Mouse (Mus musculus): Measurements from ENCODE around the gene Syt5. TPM values are rescaled to one million over a fixed set of nuclear protein-coding genes. Genes with fewer than 3 reads are reported as not detected.
"Not testable (repeated sequence)": the region's sequence is repeated elsewhere in the genome, so short reads cannot be mapped to it uniquely, and the experiment has no call there.

Gene Syt5
- polyA plus RNA-seq (2015; fragmentation: Nextera tagmentation; extraction: Ambion mirVana), result 9.1 and 10.7 TPM in 2 replicates

DNA sequence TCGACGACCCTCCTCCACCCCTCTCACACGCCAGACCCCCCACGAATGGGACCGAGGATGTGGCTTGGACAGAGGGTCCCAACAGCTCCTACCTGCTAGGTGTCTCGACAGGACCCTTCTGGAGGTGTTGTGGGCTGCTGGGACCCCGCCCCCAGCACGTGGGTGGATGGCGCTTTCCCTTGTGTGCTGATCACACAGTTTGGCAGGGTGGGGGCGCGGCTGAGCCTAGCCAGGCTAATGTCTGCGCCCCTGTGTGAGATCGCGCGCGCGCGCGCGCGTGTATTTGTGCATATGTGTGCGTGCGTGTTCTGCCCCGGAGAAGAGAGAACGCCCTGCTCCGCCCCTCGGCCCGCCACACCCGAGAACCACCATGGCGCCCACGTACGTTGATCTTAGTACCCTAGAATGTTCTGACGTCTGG, at the start of gene Syt5:
Gene Syt5 (minus strand): TSS at position 321 of the 421 bp plus-strand sequence.
- no peak; the same call in 1 of the 2 replicates for ATAC-seq (ENCODE audit: insufficient number of reproducible peaks, low FRiP score, low TSS enrichment, low read depth)
- Histone ChIP-seq H3K9ac (no peak within 1 kb of the TSS; the same call in 1 of the 2 replicates), H3K27me3 (peaks cover 11% of the 10 kb centered on the region; the same call in 1 of the 2 replicates), H3K4me1 (peaks cover 11% of the 10 kb centered on the region), H3K4me3 (replicated peaks) (peak within 1 kb of the TSS; percentile 39), H3K4me2 (replicated peaks) (peak within 1 kb of the TSS; percentile 75), H3K27ac (replicated peaks) (no peak within 1 kb of the TSS), H3K36me3 (no peaks in the 10 kb centered on the region), H3K9me3 (replicated peaks) (no peaks in the 10 kb centered on the region)
- WGBS, result 4% methylated on average over 31 of the region's 33 CpGs

DNA sequence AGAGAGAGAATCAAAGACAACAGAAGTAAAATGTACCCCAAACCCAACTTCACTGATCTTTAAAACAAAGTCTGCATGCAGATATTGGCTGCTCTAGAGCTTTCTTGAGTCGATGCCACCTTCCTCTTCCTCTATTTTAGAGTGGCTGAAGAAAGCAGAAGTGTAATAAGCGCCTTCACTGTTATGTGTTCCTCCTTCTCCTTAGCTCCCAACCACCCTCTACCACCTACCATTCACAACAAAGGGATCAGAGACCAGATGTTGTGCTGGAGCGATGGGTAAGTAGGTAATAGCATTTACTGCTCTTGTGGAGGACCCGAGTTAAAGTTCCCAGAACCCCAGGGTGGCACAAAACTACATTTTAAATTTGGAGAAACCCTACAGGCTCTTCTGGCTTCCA, 49.7 kb upstream of the Syt5 start:
- not testable (repeated sequence) for H3K9me3 ChIP-seq (replicated peaks); H3K4me2 ChIP-seq (replicated peaks); ATAC-seq (ENCODE audit: insufficient number of reproducible peaks, low FRiP score, low TSS enrichment, low read depth); H3K36me3 ChIP-seq; H3K4me3 ChIP-seq (replicated peaks); H3K27me3 ChIP-seq; H3K27ac ChIP-seq (replicated peaks); H3K9ac ChIP-seq; H3K4me1 ChIP-seq
- WGBS, result 73% methylated on average over 4 of the region's 4 CpGs

DNA sequence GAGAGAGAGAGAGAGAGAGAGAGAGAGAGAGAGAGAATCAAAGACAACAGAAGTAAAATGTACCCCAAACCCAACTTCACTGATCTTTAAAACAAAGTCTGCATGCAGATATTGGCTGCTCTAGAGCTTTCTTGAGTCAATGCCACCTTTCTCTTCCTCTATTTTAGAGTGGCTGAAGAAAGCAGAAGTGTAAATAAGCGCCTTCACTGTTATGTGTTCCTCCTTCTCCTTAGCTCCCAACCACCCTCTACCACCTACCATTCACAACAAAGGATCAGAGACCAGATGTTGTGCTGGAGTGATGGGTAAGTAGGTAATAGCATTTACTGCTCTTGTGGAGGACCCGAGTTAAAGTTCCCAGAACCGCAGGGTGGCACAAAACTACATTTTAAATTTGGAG, 34.1 kb upstream of the Syt5 start:
- H3K27ac ChIP-seq (replicated peaks); H3K36me3 ChIP-seq; H3K9me3 ChIP-seq (replicated peaks); H3K4me2 ChIP-seq (replicated peaks); ATAC-seq (ENCODE audit: insufficient number of reproducible peaks, low FRiP score, low TSS enrichment, low read depth); H3K4me3 ChIP-seq (replicated peaks); H3K27me3 ChIP-seq; H3K9ac ChIP-seq; H3K4me1 ChIP-seq: not testable (repeated sequence)
- 78% methylated on average over 3 of the region's 3 CpGs for WGBS

DNA sequence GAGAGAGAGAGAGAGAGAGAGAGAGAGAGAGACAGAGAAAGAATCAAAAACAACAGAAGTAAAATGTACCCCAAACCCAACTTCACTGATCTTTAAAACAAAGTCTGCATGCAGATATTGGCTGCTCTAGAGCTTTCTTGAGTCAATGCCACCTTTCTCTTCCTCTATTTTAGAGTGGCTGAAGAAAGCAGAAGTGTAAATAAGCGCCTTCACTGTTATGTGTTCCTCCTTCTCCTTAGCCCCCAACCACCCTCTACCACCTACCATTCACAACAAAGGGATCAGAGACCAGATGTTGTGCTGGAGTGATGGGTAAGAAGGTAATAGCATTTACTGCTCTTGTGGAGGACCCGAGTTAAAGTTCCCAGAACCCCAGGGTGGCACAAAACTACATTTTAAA, 25.0 kb upstream of the Syt5 start:
- 76% methylated on average over 2 of the region's 2 CpGs for WGBS

DNA sequence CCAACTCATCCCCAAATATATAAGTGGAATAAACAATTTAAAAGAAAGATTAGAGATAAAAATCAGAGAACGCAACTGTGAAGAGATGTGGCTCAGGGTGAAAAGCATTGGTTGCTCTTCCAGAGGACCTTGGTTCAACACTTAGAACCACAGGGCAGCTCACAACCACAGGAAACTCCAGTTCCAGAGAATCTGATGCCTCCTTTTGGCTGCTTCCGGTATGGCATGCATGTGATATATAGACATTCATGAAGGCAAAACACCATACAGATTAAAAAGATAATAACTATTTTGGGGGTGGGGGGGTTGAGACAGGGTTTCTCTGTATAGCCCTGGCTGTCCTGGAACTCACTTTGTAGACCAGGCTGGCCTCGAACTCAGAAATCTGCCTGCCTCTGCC, 15.3 kb upstream of the Syt5 start:
- no peak overlapping the region for H3K27ac ChIP-seq (replicated peaks)
- no peaks in the 10 kb centered on the region for H3K4me1 ChIP-seq
- H3K36me3 ChIP-seq, result no peaks in the 10 kb centered on the region
- no peaks in the 10 kb centered on the region for H3K9me3 ChIP-seq (replicated peaks)
- no peaks in the 10 kb centered on the region for H3K27me3 ChIP-seq
- 93% methylated on average over 3 of the region's 3 CpGs for WGBS
- no peak overlapping the region for H3K4me3 ChIP-seq (replicated peaks)
- no peak overlapping the region for H3K4me2 ChIP-seq (replicated peaks)
- no peak overlapping the region for H3K9ac ChIP-seq
- no peak for ATAC-seq (ENCODE audit: insufficient number of reproducible peaks, low FRiP score, low TSS enrichment, low read depth)

More for the DNA sequence above, 25.0 kb upstream of the Syt5 start:
- H3K27ac ChIP-seq (replicated peaks); H3K27me3 ChIP-seq; H3K4me2 ChIP-seq (replicated peaks); H3K36me3 ChIP-seq; H3K9me3 ChIP-seq (replicated peaks); H3K9ac ChIP-seq; ATAC-seq (ENCODE audit: insufficient number of reproducible peaks, low FRiP score, low TSS enrichment, low read depth); H3K4me1 ChIP-seq; H3K4me3 ChIP-seq (replicated peaks): not testable (repeated sequence)

DNA sequence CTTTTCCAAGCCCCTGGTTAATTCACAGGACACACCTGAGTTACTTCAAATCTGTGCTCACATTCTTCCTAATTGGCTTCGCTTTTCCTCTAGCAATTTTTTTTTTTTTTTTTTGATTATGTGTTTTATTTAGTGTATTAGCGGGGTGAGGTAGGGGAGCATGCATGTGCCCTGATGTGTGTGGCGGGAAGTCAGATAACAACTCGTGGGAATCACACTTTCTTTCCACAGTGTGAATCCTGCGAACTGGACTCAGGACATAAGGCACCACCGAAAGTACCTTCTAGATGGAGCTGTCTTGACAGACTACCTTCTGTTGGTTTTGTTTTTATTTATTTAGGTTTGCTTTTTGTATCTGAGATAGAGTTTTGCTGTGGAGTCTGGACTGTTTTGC, 9.8 kb upstream of the Syt5 start:
- WGBS, result 72% methylated on average over 6 of the region's 6 CpGs
- H3K4me1 ChIP-seq, result no peaks in the 10 kb centered on the region
- no peak for ATAC-seq (ENCODE audit: insufficient number of reproducible peaks, low FRiP score, low TSS enrichment, low read depth)
- no peak overlapping the region for H3K4me3 ChIP-seq (replicated peaks)
- H3K27me3 ChIP-seq, result no peaks in the 10 kb centered on the region
- H3K9me3 ChIP-seq (replicated peaks), result no peaks in the 10 kb centered on the region
- no peak overlapping the region for H3K27ac ChIP-seq (replicated peaks)
- no peak overlapping the region for H3K4me2 ChIP-seq (replicated peaks)
- no peaks in the 10 kb centered on the region for H3K36me3 ChIP-seq
- H3K9ac ChIP-seq, result no peak overlapping the region

DNA sequence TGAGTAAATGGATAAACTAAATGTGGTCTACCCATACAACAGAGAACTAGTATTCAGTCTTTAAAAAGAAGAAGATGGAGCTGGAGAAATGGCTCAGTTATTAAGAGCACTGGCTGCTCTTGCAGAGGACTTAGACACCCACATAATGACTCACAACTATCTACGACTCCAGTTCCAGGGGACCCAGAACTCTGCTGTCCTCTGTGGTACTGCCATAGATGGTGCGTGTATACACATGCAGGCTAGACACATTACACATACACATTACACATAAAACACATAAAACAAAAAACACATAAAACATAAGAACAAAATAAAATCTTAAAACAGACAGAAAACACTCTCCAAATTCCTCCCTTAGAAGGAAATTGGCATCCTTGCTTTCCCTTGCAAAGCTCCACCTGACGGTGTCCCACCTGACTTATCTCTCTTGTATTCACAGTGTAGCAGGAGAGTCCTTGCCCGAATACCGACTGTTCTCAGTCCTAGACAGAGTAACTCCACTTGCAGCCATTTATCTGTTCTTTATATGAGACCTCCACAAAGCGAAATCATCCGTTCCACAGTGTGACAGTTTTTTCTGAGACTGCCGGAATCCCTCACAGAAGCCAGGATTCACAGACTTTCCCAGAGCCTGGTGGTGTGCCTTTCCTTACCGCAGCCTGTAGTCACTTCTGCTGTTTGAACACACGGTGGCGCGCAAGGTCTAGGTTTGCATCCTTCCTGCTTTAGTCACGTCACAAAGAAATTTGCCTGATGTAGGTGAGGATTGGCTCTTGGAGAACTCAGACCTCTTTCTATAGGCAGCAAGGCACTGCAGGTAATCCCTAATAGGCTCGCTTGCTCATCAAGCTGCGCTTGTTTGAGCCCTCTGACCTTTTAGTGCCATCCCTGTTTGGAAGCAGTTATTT, 9.2 kb upstream of the Syt5 start:
- Histone ChIP-seq H3K4me2 (replicated peaks) (no peak overlapping the region), H3K4me1 (no peaks in the 10 kb centered on the region), H3K27me3 (no peaks in the 10 kb centered on the region), H3K9ac (no peak overlapping the region), H3K9me3 (replicated peaks) (no peaks in the 10 kb centered on the region), H3K27ac (replicated peaks) (no peak overlapping the region), H3K4me3 (replicated peaks) (no peak overlapping the region), H3K36me3 (no peaks in the 10 kb centered on the region)
- WGBS, result 21% methylated on average over 15 of the region's 15 CpGs
- ATAC-seq (ENCODE audit: insufficient number of reproducible peaks, low FRiP score, low TSS enrichment, low read depth), result peak; percentile 69

DNA sequence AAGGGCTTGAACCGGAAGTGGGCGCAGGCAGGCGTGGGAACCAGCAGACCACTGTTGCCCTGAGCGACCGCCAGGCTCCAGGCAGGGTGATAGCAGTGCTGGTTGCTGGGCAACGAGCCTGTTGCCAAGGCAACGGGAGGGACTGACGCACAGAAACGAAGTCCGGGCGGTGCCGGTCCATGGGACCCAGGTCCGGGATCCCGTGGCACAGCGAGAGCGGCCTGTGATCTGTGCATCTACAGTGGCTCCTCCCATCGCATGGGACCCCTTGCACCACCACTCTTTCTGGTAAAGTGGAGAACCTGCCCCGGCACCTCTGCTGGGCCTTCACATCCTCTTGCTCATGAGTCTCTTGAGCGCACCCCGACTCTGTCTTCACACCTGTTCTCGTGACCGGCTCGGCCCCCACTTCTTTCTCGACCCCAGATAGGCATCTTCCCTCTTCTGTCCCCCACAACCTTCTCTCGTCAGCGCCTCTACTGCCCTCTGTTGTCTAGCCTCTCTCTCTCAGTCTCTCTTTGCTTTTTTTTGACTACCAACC, 680 bp downstream of the Syt5 start:
- peak; percentile 53; the same call in 1 of the 2 replicates for ATAC-seq (ENCODE audit: insufficient number of reproducible peaks, low FRiP score, low TSS enrichment, low read depth)
- Histone ChIP-seq H3K4me3 (replicated peaks) (peak overlapping the region; percentile 39), H3K36me3 (no peaks in the 10 kb centered on the region), H3K9me3 (replicated peaks) (no peaks in the 10 kb centered on the region), H3K4me1 (peaks cover 11% of the 10 kb centered on the region), H3K27ac (replicated peaks) (no peak overlapping the region), H3K4me2 (replicated peaks) (peak overlapping the region; percentile 75), H3K27me3 (peaks cover 11% of the 10 kb centered on the region; the same call in 1 of the 2 replicates), H3K9ac (no peak overlapping the region)
- WGBS, result 3% methylated on average over 26 of the region's 26 CpGs

DNA sequence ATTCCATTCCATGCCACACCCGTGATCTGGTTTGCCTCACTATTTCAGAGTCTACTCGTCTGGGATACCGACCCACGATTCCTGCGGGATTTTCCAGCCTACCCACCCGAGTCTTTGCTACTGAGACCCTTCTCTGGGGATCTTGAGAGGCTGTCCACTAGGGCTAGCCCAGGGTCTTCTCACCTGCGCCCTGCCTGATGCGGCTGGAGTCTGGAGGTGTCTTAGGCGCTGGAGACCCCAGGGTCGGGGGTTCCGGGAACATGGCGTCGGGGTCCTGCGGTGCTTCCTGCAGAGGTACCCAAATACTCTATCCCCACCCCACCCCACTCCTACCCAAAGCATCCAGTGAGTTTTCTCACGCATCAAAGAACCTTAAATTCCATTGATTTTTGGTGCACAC, 1.3 kb downstream of the Syt5 start:
- H3K4me2 ChIP-seq (replicated peaks), result peak overlapping the region; percentile 75; the same call in 1 of the 2 replicates
- H3K4me1 ChIP-seq, result peaks cover 11% of the 10 kb centered on the region
- H3K9me3 ChIP-seq (replicated peaks), result no peaks in the 10 kb centered on the region
- H3K4me3 ChIP-seq (replicated peaks), result peak overlapping the region; percentile 39; the same call in 1 of the 2 replicates
- no peak overlapping the region for H3K9ac ChIP-seq
- H3K36me3 ChIP-seq, result no peaks in the 10 kb centered on the region
- 74% methylated on average over 15 of the region's 15 CpGs for WGBS
- peaks cover 11% of the 10 kb centered on the region; the same call in 1 of the 2 replicates for H3K27me3 ChIP-seq
- ATAC-seq (ENCODE audit: insufficient number of reproducible peaks, low FRiP score, low TSS enrichment, low read depth), result no peak
- no peak overlapping the region for H3K27ac ChIP-seq (replicated peaks)

DNA sequence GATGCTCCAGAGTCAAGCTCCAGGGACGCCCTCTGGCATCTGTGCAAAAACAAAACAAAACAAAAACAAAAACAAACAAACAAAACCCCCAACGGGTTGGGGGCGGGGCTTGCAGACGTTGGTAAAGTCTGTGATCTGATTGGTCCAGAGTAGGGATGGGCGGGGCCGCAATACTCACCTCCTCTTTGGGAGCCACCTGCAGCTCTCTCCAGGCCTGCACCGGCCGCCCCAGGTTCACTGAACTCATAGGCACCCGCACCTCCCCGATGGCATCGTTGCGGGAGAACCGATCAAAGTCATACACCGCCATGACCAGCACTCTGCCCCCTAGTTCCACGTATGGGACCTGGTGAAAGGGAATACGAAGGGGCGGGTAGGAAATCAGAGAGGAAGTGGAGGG, 5.3 kb downstream of the Syt5 start:
- ATAC-seq (ENCODE audit: insufficient number of reproducible peaks, low FRiP score, low TSS enrichment, low read depth), result no peak
- no peaks in the 10 kb centered on the region for H3K36me3 ChIP-seq
- no peak overlapping the region for H3K4me3 ChIP-seq (replicated peaks)
- H3K27ac ChIP-seq (replicated peaks), result no peak overlapping the region
- H3K4me1 ChIP-seq, result peaks cover 7% of the 10 kb centered on the region
- H3K9me3 ChIP-seq (replicated peaks), result no peaks in the 10 kb centered on the region
- H3K27me3 ChIP-seq, result peaks cover 8% of the 10 kb centered on the region; the same call in 1 of the 2 replicates
- no peak overlapping the region for H3K4me2 ChIP-seq (replicated peaks)
- WGBS, result 38% methylated on average over 17 of the region's 17 CpGs
- no peak overlapping the region for H3K9ac ChIP-seq

DNA sequence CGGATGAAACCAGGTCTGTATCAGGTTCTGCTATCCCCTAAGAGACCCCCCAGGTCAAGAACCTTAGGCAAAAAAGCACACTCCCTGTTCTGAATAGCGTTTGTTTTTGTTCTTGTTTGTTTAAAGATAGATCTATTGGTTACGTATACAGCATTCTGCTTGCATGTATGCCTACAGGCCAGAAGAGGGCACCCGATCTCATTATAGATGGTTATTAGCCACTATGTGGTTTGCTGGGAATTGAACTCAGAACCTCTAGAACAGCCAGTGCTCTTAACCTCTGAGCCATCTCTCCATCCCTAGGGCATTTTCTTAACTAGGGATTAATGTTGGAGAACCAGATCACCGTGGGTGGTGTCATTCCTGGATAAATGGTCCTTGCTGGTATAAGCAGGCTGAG, 6.0 kb downstream of the Syt5 start:
- ATAC-seq (ENCODE audit: insufficient number of reproducible peaks, low FRiP score, low TSS enrichment, low read depth), result no peak
- Histone ChIP-seq H3K4me3 (replicated peaks) (no peak overlapping the region), H3K27me3 (peaks cover 3% of the 10 kb centered on the region; the same call in 1 of the 2 replicates), H3K4me2 (replicated peaks) (no peak overlapping the region), H3K9ac (no peak overlapping the region), H3K27ac (replicated peaks) (no peak overlapping the region), H3K9me3 (replicated peaks) (no peaks in the 10 kb centered on the region), H3K36me3 (no peaks in the 10 kb centered on the region), H3K4me1 (peaks cover under 1% of the 10 kb centered on the region; the same call in 1 of the 2 replicates)
- WGBS, result 60% methylated on average over 5 of the region's 5 CpGs
